In the genomic region with DNA sequence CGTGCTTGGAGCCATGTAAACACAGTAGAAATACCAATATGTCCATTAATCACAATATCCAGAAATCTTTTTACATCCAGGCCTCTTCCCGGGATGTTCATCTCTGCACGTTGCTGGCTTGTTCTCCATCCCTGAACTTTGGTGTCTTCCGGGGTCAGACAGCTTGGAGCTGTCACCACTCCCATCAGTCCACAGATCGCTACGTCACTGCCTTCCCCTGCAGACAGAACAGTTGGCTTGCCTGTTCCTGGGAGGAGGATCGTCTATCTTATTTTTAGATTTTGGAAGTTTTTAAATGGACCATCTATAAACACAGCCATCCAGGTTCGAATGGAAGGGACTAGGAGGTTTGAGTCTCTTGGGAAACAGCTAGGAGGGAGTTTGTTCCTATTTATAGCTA, we compare ENCODE assay signal across 15 mouse cellular contexts.
DNase-seq lines count a peak whose midpoint lies in the region; ATAC-seq lines count a peak whose summit lies in the region.
"Had no signal": no experiment of that assay in that cellular context is flagged by ENCODE, and none has a peak within 500 bp of the region (broad histone marks: within the 10 kb centered on the region; RNA-seq: fewer than 3 reads in every experiment).

No protein-coding gene starts in this region.

- 24% methylated on average over 8 of the region's 8 CpGs for WGBS in heart, embryonic 12.5 days
- WGBS in heart, embryonic 11.5 days (ENCODE audit: insufficient replicate concordance), result 23% methylated on average over 8 of the region's 8 CpGs
- WGBS in kidney, embryonic 14.5 days, result 49% methylated on average over 8 of the region's 8 CpGs
- 28% methylated on average over 8 of the region's 8 CpGs for WGBS in heart, embryonic 16.5 days

- no peak overlapping the region for H3K27ac ChIP-seq in heart, embryonic 12.5 days (ENCODE audit: poor library complexity, severe bottlenecking)
- no peak overlapping the region for H3K27ac ChIP-seq in heart, embryonic 11.5 days (ENCODE audit: low read depth, low read length)
- no peak overlapping the region; the same call in 1 of the 2 replicates for H3K27ac ChIP-seq in kidney, embryonic 14.5 days (ENCODE audit: low read depth, low read length)
- no peak overlapping the region for H3K27ac ChIP-seq in heart, embryonic 16.5 days (ENCODE audit: low read length)
- H3K27ac ChIP-seq: hindbrain, embryonic 12.5 days had no signal

- H3K4me1 ChIP-seq in heart, embryonic 12.5 days (replicated peaks), result peaks cover 12% of the 10 kb centered on the region
- peaks cover 6% of the 10 kb centered on the region for H3K4me1 ChIP-seq in heart, embryonic 11.5 days (ENCODE audit: control insufficient read depth, insufficient read depth, low read length)
- H3K4me1 ChIP-seq in kidney, embryonic 14.5 days (ENCODE audit: control insufficient read depth, insufficient read depth, low read length), result 0 out of 2 replicates have a peak, but pooled peaks cover 4% of the 10 kb centered on the region
- peaks cover 3% of the 10 kb centered on the region; the same call in 1 of the 2 replicates for H3K4me1 ChIP-seq in heart, embryonic 16.5 days (ENCODE audit: control insufficient read depth, insufficient read depth, low read length)
- H3K4me1 ChIP-seq: hindbrain, embryonic 12.5 days had no signal

- ATAC-seq in heart, embryonic 12.5 days (ENCODE audit: insufficient number of reproducible peaks, low FRiP score), result no peak
- no peak for ATAC-seq in heart, embryonic 11.5 days (replicated peaks; ENCODE audit: insufficient number of reproducible peaks, low FRiP score, low TSS enrichment)
- ATAC-seq in kidney, embryonic 14.5 days (ENCODE audit: low FRiP score, low TSS enrichment), result no peak
- ATAC-seq in heart, embryonic 16.5 days (replicated peaks; ENCODE audit: extremely low read depth, insufficient read depth, low FRiP score), result peak; percentile 55; the same call in 1 of the 2 replicates
- ATAC-seq in activated CD4-positive, CD25-positive, alpha-beta regulatory T cell, adult 4 months, result no peak

- no peaks in the 10 kb centered on the region for H3K9me3 ChIP-seq in heart, embryonic 12.5 days (replicated peaks)
- no peaks in the 10 kb centered on the region for H3K9me3 ChIP-seq in heart, embryonic 11.5 days (replicated peaks; ENCODE audit: control insufficient read depth, low read length)
- H3K9me3 ChIP-seq in kidney, embryonic 14.5 days (ENCODE audit: control insufficient read depth, low read length), result no peaks in the 10 kb centered on the region
- H3K9me3 ChIP-seq in heart, embryonic 16.5 days (replicated peaks; ENCODE audit: control insufficient read depth, low read length), result no peaks in the 10 kb centered on the region
- H3K9me3 ChIP-seq: embryonic facial prominence, embryonic 13.5 days; hindbrain, embryonic 12.5 days had no signal

- H3K4me2 ChIP-seq in heart, embryonic 12.5 days, result 0 out of 2 replicates have a peak overlapping the region, but pooled peaks have one; percentile 2
- H3K4me2 ChIP-seq in heart, embryonic 11.5 days, result no peak overlapping the region
- no peak overlapping the region for H3K4me2 ChIP-seq in kidney, embryonic 14.5 days (replicated peaks; ENCODE audit: low read depth, low read length)
- H3K4me2 ChIP-seq in heart, embryonic 16.5 days (ENCODE audit: low read depth, low read length), result no peak overlapping the region
- H3K4me2 ChIP-seq: embryonic facial prominence, embryonic 13.5 days; hindbrain, embryonic 12.5 days; liver, embryonic 11.5 days had no signal

- H3K9ac ChIP-seq in heart, embryonic 12.5 days, result no peak overlapping the region
- H3K9ac ChIP-seq in heart, embryonic 11.5 days (ENCODE audit: low read depth, low read length), result no peak overlapping the region
- H3K9ac ChIP-seq in kidney, embryonic 14.5 days (ENCODE audit: low read depth, low read length), result no peak overlapping the region
- no peak overlapping the region for H3K9ac ChIP-seq in heart, embryonic 16.5 days (ENCODE audit: low read length)
- H3K9ac ChIP-seq: embryonic facial prominence, embryonic 13.5 days; hindbrain, embryonic 12.5 days had no signal

- no peak overlapping the region for H3K4me3 ChIP-seq in heart, embryonic 12.5 days
- H3K4me3 ChIP-seq in heart, embryonic 11.5 days (ENCODE audit: low read depth, low read length), result no peak overlapping the region
- no peak overlapping the region for H3K4me3 ChIP-seq in kidney, embryonic 14.5 days (ENCODE audit: low read length)
- no peak overlapping the region for H3K4me3 ChIP-seq in heart, embryonic 16.5 days (ENCODE audit: low read length)
- H3K4me3 ChIP-seq: embryonic facial prominence, embryonic 13.5 days; hindbrain, embryonic 12.5 days had no signal

- no peaks in the 10 kb centered on the region for H3K36me3 ChIP-seq in heart, embryonic 12.5 days
- no peaks in the 10 kb centered on the region for H3K36me3 ChIP-seq in heart, embryonic 11.5 days (ENCODE audit: control insufficient read depth, insufficient read depth, low read length)
- H3K36me3 ChIP-seq in kidney, embryonic 14.5 days (ENCODE audit: control insufficient read depth, insufficient read depth, low read length), result no peaks in the 10 kb centered on the region
- no peaks in the 10 kb centered on the region for H3K36me3 ChIP-seq in heart, embryonic 16.5 days (ENCODE audit: control insufficient read depth, insufficient read depth)
- H3K36me3 ChIP-seq: embryonic facial prominence, embryonic 13.5 days; hindbrain, embryonic 12.5 days had no signal

- no peaks in the 10 kb centered on the region for H3K27me3 ChIP-seq in heart, embryonic 12.5 days (replicated peaks)
- no peaks in the 10 kb centered on the region for H3K27me3 ChIP-seq in heart, embryonic 11.5 days (ENCODE audit: control insufficient read depth, insufficient read depth, low read length)
- H3K27me3 ChIP-seq in kidney, embryonic 14.5 days (ENCODE audit: control insufficient read depth, insufficient read depth, low read length), result no peaks in the 10 kb centered on the region
- no peaks in the 10 kb centered on the region for H3K27me3 ChIP-seq in heart, embryonic 16.5 days (ENCODE audit: control insufficient read depth, insufficient read depth, low read length)
- H3K27me3 ChIP-seq: embryonic facial prominence, embryonic 13.5 days; hindbrain, embryonic 12.5 days had no signal

- peak; percentile 21 to 56 for DNase-seq in kidney, postnatal 25 days
- peak; percentile 35 to 51 for DNase-seq in lung, postnatal 4 days
- DNase-seq: adrenal gland, adult 2 months; cerebellum, adult 2 months; gastrocnemius, postnatal 25 days; left cerebral cortex, postnatal 4 days; midbrain, embryonic 14.5 days had no signal
